Mouse (Mus musculus) heart, adult 2 months (tissue): Measurements from ENCODE around the gene Dmkn. TPM values are rescaled to one million over a fixed set of nuclear protein-coding genes. Genes with fewer than 3 reads are reported as not detected.
A peak's percentile ranks its signal among the peaks of the same experiment; 100 is the strongest.

Experiments
- DNase-seq, 2 experiments: peaks; one replicate each; pipeline ENCODE4 v3.0.0; 2021
- H3K27ac ChIP-seq: fragments of 200-600 bp; 2 replicates; pipeline ENCODE4 v1.8.1; 2022
- H3K27me3 ChIP-seq: fragments of 200-500 bp; 2 replicates; pipeline ENCODE4 v1.6.1; 2012; ENCODE audit warnings: mild to moderate bottlenecking, low read length, inconsistent platforms, mixed read lengths; ENCODE audit not compliant: control insufficient read depth, insufficient read depth
- H3K36me3 ChIP-seq: fragments of 200-500 bp; 2 replicates; pipeline ENCODE4 v1.6.1; 2012; ENCODE audit warnings: low read length, inconsistent platforms; ENCODE audit not compliant: control insufficient read depth, insufficient read depth
- H3K4me1 ChIP-seq: fragments of 200-500 bp; 2 replicates; pipeline ENCODE4 v1.6.1; 2011; ENCODE audit warnings: low read length; ENCODE audit not compliant: control insufficient read depth, insufficient read depth
- H3K4me3 ChIP-seq: fragments of 200-600 bp; 2 replicates; pipeline ENCODE4 v1.8.1; 2022
- H3K79me2 ChIP-seq: fragments of 200-500 bp; replicated peaks from 2 replicates; pipeline ENCODE4 v1.6.1; 2012; ENCODE audit warnings: mild to moderate bottlenecking, inconsistent platforms, low read length, moderate library complexity, mixed read lengths; ENCODE audit not compliant: control insufficient read depth, insufficient read depth
- H3K9ac ChIP-seq: fragments of 200-500 bp; 2 replicates; pipeline ENCODE4 v1.6.1; 2012; ENCODE audit warnings: low read depth, mild to moderate bottlenecking, control low read depth, inconsistent platforms, low read length, mixed read lengths
- CTCF ChIP-seq: fragments of 200-600 bp; IDR thresholded peaks from 2 replicates; pipeline ENCODE4 v1.8.1; 2022; ENCODE audit warnings: antibody characterized with exemption, mild to moderate bottlenecking, moderate library complexity
- EP300 ChIP-seq: fragments of 200-500 bp; IDR thresholded peaks from 2 replicates; pipeline ENCODE4 v1.6.1; 2011; ENCODE audit warnings: low read depth, low read length, control low read depth; ENCODE audit not compliant: insufficient read depth
- POLR2A ChIP-seq: fragments of 200-500 bp; IDR thresholded peaks from 2 replicates; pipeline ENCODE4 v1.6.1; 2011; ENCODE audit warnings: mild to moderate bottlenecking, low read depth, low read length, control low read depth; ENCODE audit not compliant: insufficient read depth
- WGBS: fragments of 180-500 bp; shearing (Covaris S2); methylation state at CpG from one replicate; pipeline ENCODE4 v1.1.7; 2018; 5-methylcytosine and 5-hydroxymethylcytosine counted together
- intact Hi-C: fragments of 180-260 bp; cut with DNase I; formaldehyde crosslinking; loops from one replicate; pipeline ENCODE4 v1.15.1; 2025
- polyA plus RNA-seq: library from polyadenylated mRNA; depleted of rRNA; stranded (reverse); fragments of >200 nt; gene quantifications from 2 replicates; pipeline ENCODE4 v1.2.3, GENCODE M21; 2012
- total RNA-seq, 2 experiments: library from RNA; stranded (reverse); gene quantifications; 2 replicates each; pipeline ENCODE4 v1.2.3; 2021

The Dmkn gene
- total and polyA plus RNA-seq, 3 experiments = 0.84 to 7.2 (median 1.6) TPM

DNA sequence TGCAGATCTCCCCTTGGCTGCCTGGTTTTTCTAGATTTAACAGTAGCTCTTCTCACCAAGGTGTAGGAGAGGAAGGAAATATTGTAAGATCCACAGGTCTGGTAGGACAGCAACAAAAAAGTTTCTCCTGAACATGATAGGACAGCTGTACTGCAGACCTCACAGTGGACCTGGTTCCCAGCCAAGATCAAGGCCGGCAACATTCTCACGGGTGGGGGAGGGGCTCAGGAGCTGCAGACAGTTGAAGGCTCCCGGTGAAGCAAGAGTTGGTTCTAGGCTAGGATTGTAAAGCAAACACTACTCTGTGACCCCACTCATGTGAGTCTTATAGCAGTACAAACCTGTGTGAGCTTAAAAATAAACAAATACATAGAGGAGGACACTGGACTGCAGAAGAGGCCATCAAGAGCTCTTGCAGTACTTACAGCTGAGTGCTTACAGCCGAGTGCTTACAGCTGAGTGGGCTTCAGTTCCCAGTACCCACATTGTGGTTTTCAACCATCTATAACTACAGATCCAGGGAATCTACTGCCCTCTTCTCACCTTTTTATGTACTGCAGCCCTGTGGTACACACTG lies 19.4 kb upstream of the Dmkn start:
- no peak overlapping the region for H3K27ac ChIP-seq
- no peaks in the 10 kb centered on the region for H3K27me3 ChIP-seq
- WGBS = 25% methylated on average over 4 of the region's 4 CpGs
- intact Hi-C loops = no loop called here
- H3K4me3 ChIP-seq = no peak overlapping the region
- no peaks in the 10 kb centered on the region for H3K79me2 ChIP-seq
- no peak for TF ChIP-seq CTCF
- TF ChIP-seq EP300 = no peak
- no peak for TF ChIP-seq POLR2A
- no peaks in the 10 kb centered on the region for H3K36me3 ChIP-seq
- peak; percentile 31 to 36 for DNase-seq
- no peaks in the 10 kb centered on the region for H3K4me1 ChIP-seq
- no peak overlapping the region for H3K9ac ChIP-seq

DNA sequence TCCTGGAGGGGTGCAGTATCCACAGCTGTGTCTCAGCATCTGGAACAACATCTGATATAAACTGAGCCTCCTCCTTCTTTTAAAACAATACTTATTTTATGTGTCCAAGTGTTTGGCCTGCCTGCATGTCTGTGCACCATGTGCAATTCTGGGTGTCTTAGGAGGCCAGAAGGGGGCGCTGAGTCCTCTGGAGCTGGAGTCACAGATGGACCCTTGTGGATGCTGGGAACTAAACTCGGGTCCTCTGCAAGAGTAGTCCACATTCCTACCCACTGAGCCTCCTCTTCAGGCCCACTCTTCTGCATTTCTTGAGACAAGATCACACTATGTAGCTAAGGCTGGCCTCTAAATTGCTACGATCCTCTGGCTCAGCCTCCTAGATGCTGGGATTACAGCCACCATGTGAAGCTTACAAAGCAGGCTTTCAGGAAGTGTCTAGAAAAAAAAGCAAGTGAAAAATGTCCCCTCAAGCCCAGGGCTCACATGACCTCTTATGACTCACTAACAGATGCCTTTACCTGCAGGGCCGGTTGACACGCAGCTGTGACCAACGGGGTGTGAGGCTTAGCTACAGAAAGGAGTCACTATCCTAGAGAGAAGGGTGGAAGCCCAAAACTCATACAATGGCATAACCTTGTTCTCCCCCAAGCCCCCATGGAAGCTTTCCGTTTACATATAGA lies 15.9 kb upstream of the Dmkn start:
- no peaks in the 10 kb centered on the region for H3K36me3 ChIP-seq

DNA sequence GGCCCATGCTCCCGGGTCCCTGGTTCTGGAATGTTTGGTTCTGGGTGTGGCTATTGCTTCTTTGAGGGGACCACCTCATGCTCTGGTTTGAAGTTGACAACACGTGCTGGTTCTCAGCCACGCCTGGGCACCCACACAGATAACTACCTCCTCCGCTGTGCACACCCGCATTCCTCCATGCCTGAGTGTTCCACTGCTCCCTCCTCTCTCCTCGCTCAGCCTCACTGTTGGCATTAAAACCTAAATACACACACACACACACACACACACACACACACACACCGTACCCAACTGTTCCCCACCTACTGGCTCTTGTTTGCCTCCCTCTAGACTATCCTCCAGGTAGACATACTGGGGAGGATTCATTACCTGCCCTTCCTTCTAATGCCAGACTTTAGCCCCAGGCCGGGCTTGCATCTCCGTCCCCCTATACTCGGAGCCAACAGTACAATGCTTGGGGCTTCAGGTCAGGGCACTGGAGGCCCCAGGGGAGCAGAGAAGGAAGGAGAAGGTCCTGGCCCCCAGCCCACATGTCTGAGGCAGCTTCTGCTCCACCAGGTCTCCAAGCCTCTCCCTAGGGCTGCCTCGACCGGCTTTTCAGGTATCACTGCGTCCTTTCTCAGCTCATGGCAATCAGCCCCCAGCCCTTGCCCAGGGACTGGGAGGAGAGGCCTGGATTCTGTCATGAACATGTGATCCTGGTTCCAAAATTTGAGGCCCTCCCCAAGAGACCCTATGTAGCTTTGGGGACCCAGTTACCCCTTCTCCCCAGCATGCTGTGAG lies 13.5 kb upstream of the Dmkn start:
- no peak overlapping the region for H3K4me3 ChIP-seq
- 75% methylated on average over 13 of the region's 13 CpGs for WGBS
- TF ChIP-seq POLR2A (no peak), EP300 (no peak), CTCF (no peak)
- DNase-seq = no peak
- no peaks in the 10 kb centered on the region for H3K27me3 ChIP-seq
- intact Hi-C loops = no loop called here
- H3K36me3 ChIP-seq = no peaks in the 10 kb centered on the region
- no peak overlapping the region for H3K27ac ChIP-seq
- no peak overlapping the region for H3K9ac ChIP-seq
- no peaks in the 10 kb centered on the region for H3K4me1 ChIP-seq
- no peaks in the 10 kb centered on the region for H3K79me2 ChIP-seq

More for the DNA sequence above, 15.9 kb upstream of the Dmkn start:
- TF ChIP-seq POLR2A (no peak), CTCF (no peak), EP300 (no peak)
- WGBS = 84% methylated on average over 7 of the region's 7 CpGs
- DNase-seq = no peak
- Histone ChIP-seq H3K4me3 (no peak overlapping the region), H3K27me3 (no peaks in the 10 kb centered on the region), H3K4me1 (no peaks in the 10 kb centered on the region), H3K79me2 (no peaks in the 10 kb centered on the region), H3K27ac (no peak overlapping the region), H3K9ac (no peak overlapping the region)
- intact Hi-C loops = no loop called here

DNA sequence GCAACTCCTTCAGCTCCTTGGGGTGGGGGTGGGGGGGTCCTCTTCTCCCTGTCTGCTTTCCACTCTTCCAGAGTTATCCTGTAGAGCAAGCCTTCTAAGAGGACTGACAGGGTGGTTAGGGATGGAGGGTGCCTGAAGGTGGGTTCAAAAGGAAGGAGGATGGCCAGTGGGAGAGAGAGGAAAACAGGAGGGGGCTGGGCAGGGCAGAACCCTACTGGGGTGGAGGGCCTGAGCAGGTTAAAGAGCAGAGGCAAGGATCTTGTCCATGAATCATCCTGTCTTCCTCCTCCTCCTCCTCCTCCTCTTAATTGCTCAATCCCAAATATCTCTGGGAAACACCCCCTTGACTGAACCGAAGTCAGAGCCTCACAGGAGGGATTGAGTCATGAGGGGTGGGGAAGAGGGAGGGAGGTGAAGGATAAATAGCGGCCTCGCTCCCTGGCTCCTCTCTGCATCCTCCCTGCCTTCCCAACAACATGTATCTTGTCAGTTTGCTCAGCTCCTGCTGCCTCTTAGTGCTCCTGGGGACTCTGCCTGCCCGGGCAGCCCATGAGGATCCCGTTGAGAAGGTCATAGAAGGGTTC lies 12.4 kb upstream of the Dmkn start, which contains the start of gene Sbsn:
TSS of gene Sbsn (plus strand) at position 386 of the 584 bp plus-strand sequence.
- intact Hi-C loops = no loop called here
- 39% methylated on average over 5 of the region's 5 CpGs for WGBS
- no peaks in the 10 kb centered on the region for H3K36me3 ChIP-seq
- no peak for TF ChIP-seq CTCF
- no peaks in the 10 kb centered on the region for H3K27me3 ChIP-seq
- H3K4me3 ChIP-seq = no peak within 1 kb of the TSS
- H3K9ac ChIP-seq = no peak within 1 kb of the TSS
- no peak for DNase-seq
- H3K27ac ChIP-seq = no peak within 1 kb of the TSS
- no peaks in the 10 kb centered on the region for H3K79me2 ChIP-seq
- H3K4me1 ChIP-seq = no peaks in the 10 kb centered on the region

DNA sequence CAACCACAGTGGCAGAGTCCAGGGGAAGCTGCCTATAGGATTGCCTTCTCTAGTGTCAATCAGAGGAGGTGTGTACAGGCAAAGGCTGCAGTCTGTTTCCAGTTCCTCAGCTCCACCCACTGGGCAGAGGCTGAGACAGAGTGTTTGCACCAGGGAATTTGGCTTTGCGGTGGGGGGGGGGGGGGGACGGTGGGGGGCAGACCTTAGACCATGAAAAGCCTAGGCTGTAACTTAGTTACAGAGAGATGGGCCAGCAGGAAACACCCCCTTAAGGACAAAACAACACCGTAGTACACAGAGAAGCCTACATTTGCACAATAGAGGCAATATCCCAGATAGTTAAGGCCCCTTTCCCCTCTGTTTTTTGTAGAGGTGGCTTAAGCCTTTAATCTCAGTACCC lies 6.6 kb upstream of the Dmkn start:
- intact Hi-C loops = no loop called here
- Histone ChIP-seq H3K4me1 (no peaks in the 10 kb centered on the region), H3K9ac (no peak overlapping the region), H3K27ac (no peak overlapping the region), H3K36me3 (no peaks in the 10 kb centered on the region), H3K4me3 (no peak overlapping the region), H3K27me3 (no peaks in the 10 kb centered on the region), H3K79me2 (no peaks in the 10 kb centered on the region)
- DNase-seq = no peak
- WGBS = 79% methylated on average over 3 of the region's 3 CpGs
- TF ChIP-seq CTCF = no peak
- no peak for TF ChIP-seq POLR2A
- no peak for TF ChIP-seq EP300
